In genomic region chr9:11629461-11629860, GRCm38 (mm10) we compare ENCODE assay signal across 27 mouse cellular contexts.
DNase-seq lines count a peak whose midpoint lies in the region; ATAC-seq and TF ChIP-seq lines count a peak whose summit lies in the region.
"Had no signal": no experiment of that assay in that cellular context is flagged by ENCODE, and none has a peak within 500 bp of the region (broad histone marks: within the 10 kb centered on the region; RNA-seq: fewer than 3 reads in every experiment).

No protein-coding gene starts in this region.

- DNase-seq in forebrain, embryonic 14.5 days (ENCODE audit: low spot score), result peak; percentile 23
- DNase-seq in forebrain, postnatal 0 days, result no peak
- no peak for DNase-seq in hindbrain, embryonic 11.5 days (ENCODE audit: low spot score)
- DNase-seq in brain, embryonic 14.5 days (ENCODE audit: low read depth), result peak; percentile 33
- no peak for DNase-seq in thymus, postnatal 4 days
- DNase-seq: adrenal gland, adult 8-10 months; adrenal gland, postnatal 14 days; adrenal gland, postnatal 36 days; B cell, adult 2 months; cerebellum, adult 11 months; cerebellum, adult 18-20 months; cerebellum, adult 8-10 months; cerebellum, adult 9-11 months; cerebellum, postnatal 14 days; cerebellum, postnatal 36 days had no signal

- H3K9me3 ChIP-seq in forebrain, embryonic 14.5 days (replicated peaks; ENCODE audit: control insufficient read depth, low read length), result no peaks in the 10 kb centered on the region
- no peaks in the 10 kb centered on the region for H3K9me3 ChIP-seq in forebrain, postnatal 0 days (ENCODE audit: low read length)
- no peaks in the 10 kb centered on the region for H3K9me3 ChIP-seq in hindbrain, embryonic 11.5 days (ENCODE audit: control insufficient read depth, low read length)
- H3K9me3 ChIP-seq in hindbrain, embryonic 13.5 days, result no peaks in the 10 kb centered on the region
- H3K9me3 ChIP-seq in neural tube, embryonic 14.5 days (ENCODE audit: control insufficient read depth, low read length), result no peaks in the 10 kb centered on the region
- H3K9me3 ChIP-seq: embryonic facial prominence, embryonic 10.5 days; embryonic facial prominence, embryonic 12.5 days; forebrain, embryonic 12.5 days; forebrain, embryonic 15.5 days; G1E had no signal

- ATAC-seq in forebrain, embryonic 14.5 days, result no peak
- ATAC-seq in forebrain, postnatal 0 days, result no peak
- 0 out of 2 replicates have a peak, but pooled peaks have one; percentile 38 for ATAC-seq in hindbrain, embryonic 11.5 days (ENCODE audit: low FRiP score)
- ATAC-seq in hindbrain, embryonic 13.5 days (ENCODE audit: low FRiP score), result no peak
- ATAC-seq in neural tube, embryonic 14.5 days (ENCODE audit: low read depth), result peak; percentile 75; the same call in 1 of the 2 replicates
- ATAC-seq in megakaryocyte, adult 5-6 weeks (ENCODE audit: poor library complexity, severe bottlenecking), result no peak
- ATAC-seq: activated CD4-positive, CD25-positive, alpha-beta regulatory T cell, adult 4 months; CD4-positive, CD25-positive, alpha-beta regulatory T cell, adult 4 months; forebrain, embryonic 15.5 days; Patski had no signal

- H3K4me2 ChIP-seq in forebrain, embryonic 14.5 days (ENCODE audit: low read length), result no peak overlapping the region
- H3K4me2 ChIP-seq in forebrain, postnatal 0 days (ENCODE audit: low read depth), result no peak overlapping the region
- no peak overlapping the region for H3K4me2 ChIP-seq in hindbrain, embryonic 11.5 days (replicated peaks; ENCODE audit: low read depth, low read length)
- H3K4me2 ChIP-seq in hindbrain, embryonic 13.5 days, result no peak overlapping the region
- no peak overlapping the region for H3K4me2 ChIP-seq in neural tube, embryonic 14.5 days (ENCODE audit: low read depth, low read length)
- H3K4me2 ChIP-seq: embryonic facial prominence, embryonic 12.5 days; forebrain, embryonic 12.5 days; forebrain, embryonic 15.5 days had no signal

- no peak overlapping the region for H3K4me3 ChIP-seq in forebrain, embryonic 14.5 days (ENCODE audit: low read depth, low read length)
- no peak overlapping the region for H3K4me3 ChIP-seq in forebrain, postnatal 0 days (ENCODE audit: low read depth, low read length)
- H3K4me3 ChIP-seq in hindbrain, embryonic 11.5 days (ENCODE audit: low read depth, low read length), result no peak overlapping the region
- H3K4me3 ChIP-seq in hindbrain, embryonic 13.5 days, result no peak overlapping the region
- H3K4me3 ChIP-seq in neural tube, embryonic 14.5 days (ENCODE audit: low read depth, low read length), result no peak overlapping the region
- H3K4me3 ChIP-seq: embryonic facial prominence, embryonic 10.5 days; embryonic facial prominence, embryonic 12.5 days; forebrain, embryonic 12.5 days; forebrain, embryonic 15.5 days had no signal

- H3K27ac ChIP-seq in forebrain, embryonic 14.5 days (ENCODE audit: low read depth, low read length), result no peak overlapping the region
- H3K27ac ChIP-seq in forebrain, postnatal 0 days (ENCODE audit: low read depth, low read length), result no peak overlapping the region
- no peak overlapping the region for H3K27ac ChIP-seq in hindbrain, embryonic 11.5 days (ENCODE audit: low read depth, low read length)
- no peak overlapping the region for H3K27ac ChIP-seq in hindbrain, embryonic 13.5 days
- no peak overlapping the region for H3K27ac ChIP-seq in neural tube, embryonic 14.5 days (ENCODE audit: low read depth, low read length)
- H3K27ac ChIP-seq: embryonic facial prominence, embryonic 10.5 days; embryonic facial prominence, embryonic 12.5 days; forebrain, embryonic 12.5 days; forebrain, embryonic 15.5 days had no signal

- H3K27me3 ChIP-seq in forebrain, embryonic 14.5 days (replicated peaks; ENCODE audit: control insufficient read depth, insufficient read depth, low read length), result no peaks in the 10 kb centered on the region
- no peaks in the 10 kb centered on the region for H3K27me3 ChIP-seq in forebrain, postnatal 0 days (ENCODE audit: insufficient read depth, low read length)
- H3K27me3 ChIP-seq in hindbrain, embryonic 11.5 days (ENCODE audit: control insufficient read depth, insufficient read depth, low read length), result no peaks in the 10 kb centered on the region
- no peaks in the 10 kb centered on the region for H3K27me3 ChIP-seq in hindbrain, embryonic 13.5 days
- no peaks in the 10 kb centered on the region for H3K27me3 ChIP-seq in neural tube, embryonic 14.5 days (ENCODE audit: control insufficient read depth, insufficient read depth, low read length)
- H3K27me3 ChIP-seq: CH12.LX; embryonic facial prominence, embryonic 12.5 days; forebrain, embryonic 12.5 days; forebrain, embryonic 15.5 days; Patski had no signal

- H3K4me1 ChIP-seq in forebrain, embryonic 14.5 days (ENCODE audit: control insufficient read depth, insufficient read depth, low read length), result no peaks in the 10 kb centered on the region
- H3K4me1 ChIP-seq in forebrain, postnatal 0 days (ENCODE audit: insufficient read depth), result no peaks in the 10 kb centered on the region
- no peaks in the 10 kb centered on the region for H3K4me1 ChIP-seq in hindbrain, embryonic 11.5 days (replicated peaks; ENCODE audit: control insufficient read depth, insufficient read depth, low read length)
- no peaks in the 10 kb centered on the region for H3K4me1 ChIP-seq in hindbrain, embryonic 13.5 days (replicated peaks)
- H3K4me1 ChIP-seq in neural tube, embryonic 14.5 days (ENCODE audit: control insufficient read depth, insufficient read depth, low read length), result no peaks in the 10 kb centered on the region
- H3K4me1 ChIP-seq: embryonic facial prominence, embryonic 10.5 days; embryonic facial prominence, embryonic 12.5 days; forebrain, embryonic 12.5 days; forebrain, embryonic 15.5 days had no signal

- 52% methylated on average over 2 of the region's 2 CpGs for WGBS in forebrain, embryonic 14.5 days
- whole genome bisulfite sequencing in forebrain, postnatal 0 days, result 39% methylated on average over 2 of the region's 2 CpGs
- 71% methylated on average over 2 of the region's 2 CpGs for WGBS in hindbrain, embryonic 11.5 days
- 45% methylated on average over 2 of the region's 2 CpGs for WGBS in hindbrain, embryonic 13.5 days
- WGBS in neural tube, embryonic 14.5 days, result 35% methylated on average over 2 of the region's 2 CpGs

- no peak overlapping the region for H3K9ac ChIP-seq in forebrain, embryonic 14.5 days (ENCODE audit: low read length)
- H3K9ac ChIP-seq in forebrain, postnatal 0 days, result no peak overlapping the region
- H3K9ac ChIP-seq in hindbrain, embryonic 11.5 days (ENCODE audit: low read depth, low read length), result no peak overlapping the region
- H3K9ac ChIP-seq in hindbrain, embryonic 13.5 days, result no peak overlapping the region
- no peak overlapping the region for H3K9ac ChIP-seq in neural tube, embryonic 14.5 days (replicated peaks; ENCODE audit: low read depth, low read length)
- H3K9ac ChIP-seq: embryonic facial prominence, embryonic 12.5 days; forebrain, embryonic 12.5 days; forebrain, embryonic 15.5 days had no signal

- no peak for TF ChIP-seq CTCF in forebrain, postnatal 0 days (IDR thresholded peaks at IDR 0.05; ENCODE audit: low read depth)
- no peak for TF ChIP-seq CTCF in brain, embryonic 14.5 days (IDR thresholded peaks at IDR 0.05; ENCODE audit: borderline replicate concordance, extremely low read depth, insufficient read depth, insufficient read length)

- TF ChIP-seq POLR2A in brain, embryonic 14.5 days (IDR thresholded peaks at IDR 0.05; ENCODE audit: borderline replicate concordance, extremely low read depth, insufficient read depth, insufficient read length, poor library complexity, severe bottlenecking), result no peak

- H3K36me3 ChIP-seq in forebrain, embryonic 14.5 days (ENCODE audit: control insufficient read depth, insufficient read depth, low read length), result no peaks in the 10 kb centered on the region
- no peaks in the 10 kb centered on the region for H3K36me3 ChIP-seq in forebrain, postnatal 0 days (ENCODE audit: insufficient read depth)
- H3K36me3 ChIP-seq in hindbrain, embryonic 11.5 days (ENCODE audit: control insufficient read depth, insufficient read depth, low read length), result no peaks in the 10 kb centered on the region
- no peaks in the 10 kb centered on the region for H3K36me3 ChIP-seq in hindbrain, embryonic 13.5 days
- no peaks in the 10 kb centered on the region for H3K36me3 ChIP-seq in neural tube, embryonic 14.5 days (ENCODE audit: control insufficient read depth, insufficient read depth, low read length)
- H3K36me3 ChIP-seq: embryonic facial prominence, embryonic 10.5 days; embryonic facial prominence, embryonic 12.5 days; forebrain, embryonic 12.5 days; forebrain, embryonic 15.5 days; G1E had no signal

Comparison
In these comparisons a context has a peak if more than half of its experiments do, and no peak if none do; other contexts are left out.
1. ATAC-seq: peak in hindbrain, embryonic 11.5 days (single experiment) and neural tube, embryonic 14.5 days (single experiment); none in forebrain, embryonic 14.5 days (single experiment), forebrain, postnatal 0 days (single experiment), hindbrain, embryonic 13.5 days (single experiment) and megakaryocyte, adult 5-6 weeks (single experiment).
2. DNase-seq: peak in forebrain, embryonic 14.5 days (single experiment) and brain, embryonic 14.5 days (single experiment); none in forebrain, postnatal 0 days (single experiment), hindbrain, embryonic 11.5 days (single experiment) and thymus, postnatal 4 days (single experiment).